Mouse (Mus musculus): Measurements from ENCODE around the gene Dhrs2. TPM values are rescaled to one million over a fixed set of nuclear protein-coding genes. Genes with fewer than 3 reads are reported as not detected.

The Dhrs2 gene
- polyA plus RNA-seq, 2 experiments: 0.34 TPM; not detected in 1

DNA sequence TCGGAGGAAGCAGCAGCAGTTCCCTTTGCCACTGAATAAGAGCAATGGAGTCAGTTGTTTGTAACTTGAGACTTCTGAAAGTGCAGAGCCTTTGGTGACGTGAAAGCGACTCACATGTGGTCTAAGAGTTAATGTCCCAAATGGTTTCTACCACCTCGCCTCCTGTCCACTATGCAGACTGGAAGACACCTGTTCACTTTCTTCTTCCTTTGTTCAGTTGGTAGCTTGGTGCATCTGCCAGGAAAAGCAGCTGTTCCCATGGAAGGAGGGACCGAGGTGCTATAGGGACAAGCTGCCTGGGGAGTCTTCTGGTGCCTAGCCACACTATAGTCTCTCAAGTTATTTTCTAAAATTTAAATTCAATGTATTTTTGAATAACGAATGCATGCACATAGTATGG, 27.0 kb upstream of the Dhrs2 start:
- DNase-seq (ENCODE audit: low spot score) (no peak), ATAC-seq (ENCODE audit: low FRiP score, low read depth) (no peak)
- Histone ChIP-seq H3K9ac (ENCODE audit: low read depth, low read length, severe bottlenecking) (no peak overlapping the region), H3K36me3 (ENCODE audit: control insufficient read depth, insufficient read depth, low read length) (no peaks in the 10 kb centered on the region), H3K4me2 (replicated peaks; ENCODE audit: low read depth, low read length, severe bottlenecking) (no peak overlapping the region), H3K4me3 (replicated peaks; ENCODE audit: low read length) (no peak overlapping the region), H3K27me3 (ENCODE audit: control insufficient read depth, insufficient read depth, low read length) (no peaks in the 10 kb centered on the region), H3K4me1 (ENCODE audit: control insufficient read depth, insufficient read depth, low read length) (no peaks in the 10 kb centered on the region; the same call in 1 of the 2 replicates), H3K27ac (replicated peaks; ENCODE audit: low read depth, low read length) (no peak overlapping the region), H3K9me3 (ENCODE audit: control insufficient read depth, low read length) (no peaks in the 10 kb centered on the region)
- WGBS: 29% methylated on average over 6 of the region's 6 CpGs
- no peak for TF ChIP-seq POLR2A (IDR thresholded peaks at IDR 0.05; ENCODE audit: borderline replicate concordance, extremely low read depth, insufficient read depth, insufficient read length)

GRCm38 (mm10) chr14:55197121-55197520, 24.7 kb upstream of the Dhrs2 start:
- H3K27me3 ChIP-seq (ENCODE audit: control insufficient read depth, insufficient read depth, low read length): no peaks in the 10 kb centered on the region
- 42% methylated on average over 2 of the region's 2 CpGs for WGBS
- no peaks in the 10 kb centered on the region for H3K9me3 ChIP-seq (ENCODE audit: control insufficient read depth, low read length)
- H3K27ac ChIP-seq (replicated peaks; ENCODE audit: low read depth, low read length): no peak overlapping the region
- H3K9ac ChIP-seq (ENCODE audit: low read depth, low read length, severe bottlenecking): no peak overlapping the region
- no peak for DNase-seq (ENCODE audit: low spot score)
- H3K4me3 ChIP-seq (replicated peaks; ENCODE audit: low read length): no peak overlapping the region
- no peaks in the 10 kb centered on the region; the same call in 1 of the 2 replicates for H3K4me1 ChIP-seq (ENCODE audit: control insufficient read depth, insufficient read depth, low read length)
- TF ChIP-seq POLR2A (IDR thresholded peaks at IDR 0.05; ENCODE audit: borderline replicate concordance, extremely low read depth, insufficient read depth, insufficient read length): no peak
- no peak overlapping the region for H3K4me2 ChIP-seq (replicated peaks; ENCODE audit: low read depth, low read length, severe bottlenecking)
- no peaks in the 10 kb centered on the region for H3K36me3 ChIP-seq (ENCODE audit: control insufficient read depth, insufficient read depth, low read length)
- no peak for ATAC-seq (ENCODE audit: low FRiP score, low read depth)

- no peak overlapping the region for H3K27ac ChIP-seq (replicated peaks; ENCODE audit: low read depth, low read length)
- no peak overlapping the region for H3K4me3 ChIP-seq (replicated peaks; ENCODE audit: low read length)
- DNase-seq (ENCODE audit: low spot score): no peak
- H3K27me3 ChIP-seq (ENCODE audit: control insufficient read depth, insufficient read depth, low read length): no peaks in the 10 kb centered on the region
- WGBS: 91% methylated on average over 2 of the region's 2 CpGs
- no peak for TF ChIP-seq POLR2A (IDR thresholded peaks at IDR 0.05; ENCODE audit: borderline replicate concordance, extremely low read depth, insufficient read depth, insufficient read length)
- H3K4me2 ChIP-seq (replicated peaks; ENCODE audit: low read depth, low read length, severe bottlenecking): no peak overlapping the region
- H3K4me1 ChIP-seq (ENCODE audit: control insufficient read depth, insufficient read depth, low read length): no peaks in the 10 kb centered on the region; the same call in 1 of the 2 replicates
- H3K9me3 ChIP-seq (ENCODE audit: control insufficient read depth, low read length): no peaks in the 10 kb centered on the region
- ATAC-seq (ENCODE audit: low FRiP score, low read depth): no peak
- no peaks in the 10 kb centered on the region for H3K36me3 ChIP-seq (ENCODE audit: control insufficient read depth, insufficient read depth, low read length)
- H3K9ac ChIP-seq (ENCODE audit: low read depth, low read length, severe bottlenecking): no peak overlapping the region
Observed at GRCm38 (mm10) chr14:55198187-55198586, 23.6 kb upstream of the Dhrs2 start.

- Histone ChIP-seq H3K4me3 (replicated peaks; ENCODE audit: low read length) (no peak overlapping the region), H3K4me1 (ENCODE audit: control insufficient read depth, insufficient read depth, low read length) (no peaks in the 10 kb centered on the region), H3K4me2 (replicated peaks; ENCODE audit: low read depth, low read length, severe bottlenecking) (no peak overlapping the region), H3K36me3 (ENCODE audit: control insufficient read depth, insufficient read depth, low read length) (no peaks in the 10 kb centered on the region), H3K9me3 (ENCODE audit: control insufficient read depth, low read length) (no peaks in the 10 kb centered on the region), H3K9ac (ENCODE audit: low read depth, low read length, severe bottlenecking) (no peak overlapping the region), H3K27me3 (ENCODE audit: control insufficient read depth, insufficient read depth, low read length) (no peaks in the 10 kb centered on the region), H3K27ac (replicated peaks; ENCODE audit: low read depth, low read length) (no peak overlapping the region)
- ATAC-seq (ENCODE audit: low FRiP score, low read depth): no peak
- TF ChIP-seq POLR2A (IDR thresholded peaks at IDR 0.05; ENCODE audit: borderline replicate concordance, extremely low read depth, insufficient read depth, insufficient read length): no peak
- 62% methylated on average over 3 of the region's 3 CpGs for WGBS
- no peak for DNase-seq (ENCODE audit: low spot score)
Observed at GRCm38 (mm10) chr14:55204544-55204943, 17.3 kb upstream of the Dhrs2 start.

DNA sequence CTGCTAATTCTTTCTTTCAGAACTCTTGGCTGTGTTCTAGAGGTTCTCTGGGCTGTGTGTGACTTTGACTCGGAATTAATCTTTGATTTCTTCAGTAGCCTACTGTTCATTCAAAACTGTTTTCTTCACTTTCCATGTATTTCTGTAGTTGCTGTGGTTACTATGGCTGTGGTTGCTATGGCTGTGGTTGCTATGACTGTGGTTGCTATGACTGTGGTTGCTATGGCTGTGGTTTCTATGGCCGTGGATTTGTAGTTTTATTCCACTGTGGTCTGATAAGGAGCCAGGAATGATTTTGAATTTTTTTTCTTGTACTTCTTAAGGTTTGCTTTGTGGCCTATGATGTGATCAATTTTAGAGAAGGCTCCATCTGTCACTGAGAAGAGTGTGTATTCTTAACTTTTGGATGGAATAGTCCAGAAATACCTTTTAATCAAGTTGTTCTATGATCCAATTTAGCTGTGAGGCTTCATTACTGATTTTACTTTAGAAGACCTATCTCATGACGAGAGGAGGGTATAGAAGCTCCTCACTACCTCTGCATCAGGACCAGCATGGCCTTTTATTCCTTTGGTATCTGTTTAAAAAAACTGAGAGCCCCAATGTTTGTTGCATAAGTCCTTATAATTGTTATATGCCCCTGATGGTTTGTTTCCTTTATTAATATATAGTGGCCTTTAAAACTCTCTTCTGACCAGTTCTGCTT, 16.6 kb upstream of the Dhrs2 start:
- H3K4me1 ChIP-seq (ENCODE audit: control insufficient read depth, insufficient read depth, low read length): no peaks in the 10 kb centered on the region
- no peak for DNase-seq (ENCODE audit: low spot score)
- no peak overlapping the region for H3K9ac ChIP-seq (ENCODE audit: low read depth, low read length, severe bottlenecking)
- WGBS: 51% methylated on average over 3 of the region's 3 CpGs
- H3K4me3 ChIP-seq (replicated peaks; ENCODE audit: low read length): no peak overlapping the region
- H3K36me3 ChIP-seq (ENCODE audit: control insufficient read depth, insufficient read depth, low read length): no peaks in the 10 kb centered on the region
- H3K27me3 ChIP-seq (ENCODE audit: control insufficient read depth, insufficient read depth, low read length): no peaks in the 10 kb centered on the region
- no peaks in the 10 kb centered on the region for H3K9me3 ChIP-seq (ENCODE audit: control insufficient read depth, low read length)
- no peak overlapping the region for H3K27ac ChIP-seq (replicated peaks; ENCODE audit: low read depth, low read length)
- H3K4me2 ChIP-seq (replicated peaks; ENCODE audit: low read depth, low read length, severe bottlenecking): no peak overlapping the region
- TF ChIP-seq POLR2A (IDR thresholded peaks at IDR 0.05; ENCODE audit: borderline replicate concordance, extremely low read depth, insufficient read depth, insufficient read length): no peak
- no peak for ATAC-seq (ENCODE audit: low FRiP score, low read depth)
